Mouse (Mus musculus) spleen, postnatal 36 days (tissue): ENCODE data around the gene Olfr609.
"Not testable (repeated sequence)": the region's sequence is repeated elsewhere in the genome, so short reads cannot be mapped to it uniquely, and the experiment has no call there.

Source experiments
- DNase-seq, 2 experiments: peaks; one replicate each; pipeline ENCODE4 v3.0.0; 2022; ENCODE audit warnings: low spot score in 2 of 2, mixed read lengths in 1 of 2

Gene Olfr609

DNA sequence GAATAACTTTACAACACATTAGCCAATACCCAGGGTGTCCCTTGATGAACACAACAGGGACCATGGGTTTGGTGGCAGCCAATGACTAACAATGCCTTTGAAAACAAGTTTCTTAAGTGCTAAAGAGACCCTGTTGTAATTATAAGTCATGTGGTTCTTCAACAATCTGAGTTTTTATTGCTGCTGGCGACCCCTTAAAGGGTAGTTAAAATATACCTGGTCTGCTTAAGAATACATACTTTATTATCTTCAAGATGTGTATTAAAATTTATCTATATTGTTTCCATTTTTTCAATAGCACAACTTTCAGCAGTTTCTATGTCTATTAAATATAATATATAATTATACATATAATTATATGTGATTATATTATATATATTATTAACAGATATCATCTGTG is at the start of gene Olfr609:
Gene Olfr609 (minus strand): TSS at position 101 of the 400 bp plus-strand sequence.
- no peak for DNase-seq

DNA sequence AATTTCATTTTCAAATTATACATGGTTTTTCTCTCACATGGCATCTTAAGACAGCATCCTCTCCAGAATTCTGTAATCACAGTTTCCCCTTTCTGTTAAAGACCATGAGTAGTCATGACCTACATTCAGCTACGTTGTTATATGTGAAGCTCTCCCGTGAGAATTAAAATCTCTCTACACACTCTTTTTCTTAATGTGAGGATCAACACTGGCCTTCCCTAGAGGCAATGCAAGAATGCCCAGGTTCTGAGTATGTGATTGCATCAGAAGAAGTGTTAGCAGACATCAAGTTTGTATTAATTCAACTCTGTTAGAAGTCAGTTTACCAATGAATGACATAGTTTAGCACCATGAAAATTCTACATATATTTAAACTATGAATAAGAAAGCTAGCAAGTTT is 44.8 kb upstream of the Olfr609 start, which contains the start of gene Olfr612:
Gene Olfr612 (minus strand): TSS at position 101 of the 400 bp plus-strand sequence.
- DNase-seq, result not testable (repeated sequence)

GRCm38 (mm10) chr7:103520746-103521145 is 22.9 kb upstream of the Olfr609 start, which contains the start of gene Olfr611:
TSS of gene Olfr611 (minus strand) at chr7:103520846.
- DNase-seq, result not testable (repeated sequence)

DNA sequence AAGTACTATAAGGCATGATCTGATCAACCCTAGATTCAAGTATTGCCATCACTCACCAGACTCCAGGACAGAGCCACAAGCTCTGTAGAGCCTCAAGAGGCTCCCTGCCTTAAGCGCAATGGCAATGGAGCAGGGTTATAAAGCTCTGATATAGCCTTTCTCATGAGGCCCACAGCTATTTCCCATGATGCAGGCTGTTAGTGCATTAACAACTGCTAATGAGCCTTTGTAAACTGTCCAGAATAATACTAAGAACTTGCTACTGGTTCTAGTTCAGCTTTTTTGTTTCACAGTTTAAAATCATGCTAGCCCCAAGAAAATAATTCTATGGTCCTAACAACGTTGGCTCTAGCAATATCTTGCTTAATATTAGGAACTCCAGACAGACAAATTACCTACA is 14.2 kb upstream of the Olfr609 start, which contains the start of gene Olfr610:
Gene Olfr610 (minus strand): TSS at position 101 of the 400 bp plus-strand sequence.
- no peak for DNase-seq

DNA sequence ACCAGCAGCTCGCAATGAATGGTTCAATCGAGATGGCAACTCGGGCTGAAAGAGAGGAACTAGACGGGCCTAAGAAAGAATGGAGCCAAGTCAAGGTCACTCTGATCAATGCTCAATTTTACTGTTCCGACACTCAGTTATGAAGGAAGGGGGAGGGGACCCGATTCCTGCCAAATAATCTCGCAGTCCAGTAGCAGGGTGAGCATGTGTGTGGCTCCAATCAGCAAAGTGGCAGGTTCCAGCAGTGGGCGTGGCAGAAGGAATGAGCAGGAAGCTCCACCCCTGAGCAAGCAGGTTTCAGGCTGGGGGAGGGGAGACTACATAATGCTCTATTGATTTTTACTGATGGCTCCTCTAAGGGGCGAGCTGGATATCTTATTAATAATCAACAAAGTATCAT is 20.8 kb downstream of the Olfr609 start:
- DNase-seq, result not testable (repeated sequence)

DNA sequence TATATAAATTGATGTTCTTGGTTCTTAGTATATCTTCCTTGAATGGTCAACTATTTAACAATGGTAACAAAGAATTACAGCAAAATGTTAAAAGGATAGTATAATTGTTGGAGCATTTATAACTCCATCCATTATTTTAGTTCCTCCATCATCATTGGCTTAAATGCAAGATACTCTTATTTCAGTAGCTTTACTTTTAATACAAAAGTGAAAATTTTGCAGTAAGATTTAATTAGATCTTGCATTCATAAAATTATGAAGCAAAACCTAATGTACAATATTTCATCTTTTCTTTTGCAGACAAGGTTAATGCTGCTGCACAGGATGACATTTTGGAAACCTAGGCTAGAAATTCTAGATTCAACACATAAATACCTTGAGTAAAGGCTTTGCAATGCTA is 28.3 kb downstream of the Olfr609 start, which contains the start of gene Olfr608:
Gene Olfr608 (plus strand): TSS at position 301 of the 400 bp plus-strand sequence.
- DNase-seq, result no peak

DNA sequence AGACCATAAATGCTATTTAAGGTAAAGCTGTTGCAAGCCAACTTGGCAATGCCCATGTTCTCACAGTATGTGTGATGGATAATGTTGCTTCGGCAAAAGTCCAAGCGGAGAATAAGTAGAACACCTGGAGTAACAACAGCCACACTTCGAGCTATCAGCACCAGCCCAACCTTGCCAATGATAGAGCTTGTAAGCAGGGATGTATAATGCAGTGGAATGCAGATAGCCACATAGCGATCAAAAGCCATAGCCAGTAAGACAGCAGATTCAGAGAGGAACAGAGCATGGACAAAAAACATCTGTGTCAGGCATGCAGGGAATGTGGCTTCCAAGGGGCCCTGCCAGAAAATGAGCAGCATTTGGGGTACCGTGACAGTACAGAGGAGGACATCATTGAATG is 37.3 kb downstream of the Olfr609 start:
- no peak for DNase-seq

DNA sequence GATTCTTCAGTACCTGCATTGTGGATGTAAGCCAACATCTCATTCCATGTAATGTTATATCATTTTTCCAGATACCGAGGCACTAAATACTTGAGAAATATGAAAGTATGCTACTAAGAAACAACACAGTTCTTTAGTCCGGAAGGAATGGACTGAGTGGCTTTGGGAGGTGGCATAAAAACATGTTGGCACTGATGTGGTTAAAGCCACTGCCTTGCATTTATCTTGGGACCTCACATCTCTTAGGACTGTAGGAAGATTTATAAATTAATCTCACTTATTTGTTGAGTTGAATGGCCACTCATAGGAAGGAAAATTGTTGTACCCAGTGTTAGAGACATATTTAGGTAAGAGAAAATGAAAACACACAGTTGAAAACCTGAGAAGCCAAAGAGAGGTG is 49.1 kb downstream of the Olfr609 start, which contains the start of gene Olfr606:
Gene Olfr606 (plus strand): TSS at position 301 of the 400 bp plus-strand sequence.
- DNase-seq, result no peak

GRCm38 (mm10) chr7:103445339-103445738 is 52.5 kb downstream of the Olfr609 start, which contains the start of gene Olfr605:
TSS of gene Olfr605 (minus strand) at chr7:103445439.
- DNase-seq, result no peak
